Mouse (Mus musculus) lung, embryonic 15.5 days (tissue): ENCODE measurements around the gene Dstyk. TPM values are rescaled to one million over a fixed set of nuclear protein-coding genes. Genes with fewer than 3 reads are reported as not detected.

ENCODE experiments used
- ATAC-seq: fragments of 200-750 bp; cut with Nextera tagmentation; 2 replicates; pipeline ENCODE4 v1.8.0; 2017; ENCODE audit warnings: moderate number of reproducible peaks, borderline replicate concordance; ENCODE audit not compliant: low FRiP score, low TSS enrichment; ENCODE audit errors: extremely low read depth
- H3K27ac ChIP-seq: fragments of 300-500 bp; sonication (generic); 2 replicates; pipeline ENCODE4 v1.5.1; 2015; ENCODE audit warnings: moderate library complexity, mild to moderate bottlenecking, inconsistent platforms
- H3K27me3 ChIP-seq: fragments of 300-500 bp; sonication (generic); 2 replicates; pipeline ENCODE4 v1.6.1; 2015; ENCODE audit warnings: inconsistent platforms
- H3K36me3 ChIP-seq: fragments of 300-500 bp; sonication (generic); 2 replicates; pipeline ENCODE4 v1.6.1; 2015; ENCODE audit warnings: inconsistent platforms
- H3K4me1 ChIP-seq: fragments of 300-500 bp; sonication (generic); 2 replicates; pipeline ENCODE4 v1.6.1; 2015; ENCODE audit warnings: inconsistent platforms
- H3K4me2 ChIP-seq: fragments of 300-500 bp; sonication (generic); 2 replicates; pipeline ENCODE4 v1.6.1; 2015; ENCODE audit warnings: inconsistent platforms, mild to moderate bottlenecking, moderate library complexity
- H3K4me3 ChIP-seq: fragments of 300-500 bp; sonication (generic); 2 replicates; pipeline ENCODE4 v1.5.1; 2015; ENCODE audit warnings: mild to moderate bottlenecking, inconsistent platforms
- H3K9ac ChIP-seq: fragments of 300-500 bp; sonication (generic); 2 replicates; pipeline ENCODE4 v1.6.1; 2015; ENCODE audit warnings: inconsistent platforms
- H3K9me3 ChIP-seq: fragments of 300-500 bp; sonication (generic); 2 replicates; pipeline ENCODE4 v1.6.1; 2016; ENCODE audit warnings: inconsistent platforms
- WGBS: fragments of 180-500 bp; shearing (Covaris S2); methylation state at CpG from one replicate; pipeline ENCODE4 v1.1.7; 2015; 5-methylcytosine and 5-hydroxymethylcytosine counted together
- polyA plus RNA-seq: library from polyadenylated mRNA; unstranded; fragments of >200 nt; fragmentation: Nextera tagmentation; extraction: Ambion mirVana; gene quantifications from 2 replicates; pipeline ENCODE4 v1.2.1, GENCODE M21; 2015

Dstyk gene
- polyA plus RNA-seq, 1 experiment from 2014 or later: 15.4 TPM

- peak; percentile 16 for ATAC-seq
- Histone ChIP-seq H3K4me2 (peak within 1 kb of the TSS; percentile 98), H3K4me1 (peaks cover 46% of the 10 kb centered on the region), H3K36me3 (no peaks in the 10 kb centered on the region), H3K4me3 (peak within 1 kb of the TSS; percentile 85), H3K27me3 (no peaks in the 10 kb centered on the region), H3K9ac (peak within 1 kb of the TSS; percentile 86), H3K27ac (peak within 1 kb of the TSS; percentile 66), H3K9me3 (no peaks in the 10 kb centered on the region)
- under 1% methylated on average over 50 of the region's 50 CpGs for WGBS
Measured at GRCm38 (mm10) chr1:132390691-132391579, 26.4 kb upstream of the Dstyk start, which contains the start of gene Tmcc2. Gene Tmcc2, minus strand, starts transcription at chr1:132391281.

GRCm38 (mm10) chr1:132391580-132392022 is 25.8 kb upstream of the Dstyk start:
- WGBS: under 1% methylated on average over 42 of the region's 54 CpGs
- H3K4me3 ChIP-seq: peak overlapping the region; percentile 85
- peak overlapping the region; percentile 66 for H3K27ac ChIP-seq
- peak overlapping the region; percentile 98 for H3K4me2 ChIP-seq
- H3K9me3 ChIP-seq: no peaks in the 10 kb centered on the region
- peak overlapping the region; percentile 86 for H3K9ac ChIP-seq
- peak; percentile 96 for ATAC-seq
- no peaks in the 10 kb centered on the region for H3K27me3 ChIP-seq
- no peaks in the 10 kb centered on the region for H3K36me3 ChIP-seq
- peaks cover 42% of the 10 kb centered on the region for H3K4me1 ChIP-seq

GRCm38 (mm10) chr1:132392872-132393271 is 24.5 kb upstream of the Dstyk start:
- ATAC-seq: no peak
- no peaks in the 10 kb centered on the region for H3K27me3 ChIP-seq
- H3K9me3 ChIP-seq: no peaks in the 10 kb centered on the region
- WGBS: 57% methylated on average over 5 of the region's 5 CpGs
- no peaks in the 10 kb centered on the region for H3K36me3 ChIP-seq
- no peak overlapping the region for H3K4me3 ChIP-seq
- no peak overlapping the region for H3K27ac ChIP-seq
- H3K4me2 ChIP-seq: no peak overlapping the region
- H3K9ac ChIP-seq: no peak overlapping the region
- H3K4me1 ChIP-seq: peaks cover 37% of the 10 kb centered on the region

- H3K9ac ChIP-seq: no peak overlapping the region
- no peaks in the 10 kb centered on the region for H3K36me3 ChIP-seq
- H3K27ac ChIP-seq: no peak overlapping the region
- H3K27me3 ChIP-seq: no peaks in the 10 kb centered on the region
- no peak overlapping the region for H3K4me3 ChIP-seq
- no peaks in the 10 kb centered on the region for H3K9me3 ChIP-seq
- no peak for ATAC-seq
- no peak overlapping the region for H3K4me2 ChIP-seq
- 0 out of 2 replicates have a peak, but pooled peaks cover 4% of the 10 kb centered on the region for H3K4me1 ChIP-seq
- WGBS: 31% methylated on average over 2 of the region's 2 CpGs
Measured at GRCm38 (mm10) chr1:132396705-132397104, 20.6 kb upstream of the Dstyk start.

- Histone ChIP-seq H3K27me3 (no peaks in the 10 kb centered on the region), H3K36me3 (no peaks in the 10 kb centered on the region), H3K4me2 (no peak overlapping the region), H3K9me3 (no peaks in the 10 kb centered on the region), H3K4me1 (no peaks in the 10 kb centered on the region), H3K27ac (no peak overlapping the region), H3K4me3 (no peak overlapping the region), H3K9ac (no peak overlapping the region)
- 51% methylated on average over 1 of the region's 1 CpGs for WGBS
- ATAC-seq: no peak
Measured at GRCm38 (mm10) chr1:132400538-132400937, 16.8 kb upstream of the Dstyk start.

- H3K4me2 ChIP-seq: no peak overlapping the region
- WGBS: 86% methylated on average over 1 of the region's 1 CpGs
- no peaks in the 10 kb centered on the region for H3K27me3 ChIP-seq
- H3K9me3 ChIP-seq: no peaks in the 10 kb centered on the region
- no peak overlapping the region for H3K9ac ChIP-seq
- H3K4me1 ChIP-seq: no peaks in the 10 kb centered on the region
- no peak overlapping the region for H3K27ac ChIP-seq
- no peak overlapping the region for H3K4me3 ChIP-seq
- ATAC-seq: no peak
- H3K36me3 ChIP-seq: no peaks in the 10 kb centered on the region
Measured at GRCm38 (mm10) chr1:132401843-132402242, 15.5 kb upstream of the Dstyk start.

GRCm38 (mm10) chr1:132410657-132411056 is 6.7 kb upstream of the Dstyk start:
- no peaks in the 10 kb centered on the region for H3K27me3 ChIP-seq
- no peaks in the 10 kb centered on the region for H3K36me3 ChIP-seq
- WGBS: 78% methylated on average over 3 of the region's 3 CpGs
- ATAC-seq: no peak
- no peak overlapping the region for H3K27ac ChIP-seq
- H3K9ac ChIP-seq: no peak overlapping the region
- H3K4me2 ChIP-seq: no peak overlapping the region
- H3K4me1 ChIP-seq: no peaks in the 10 kb centered on the region
- no peak overlapping the region for H3K4me3 ChIP-seq
- H3K9me3 ChIP-seq: no peaks in the 10 kb centered on the region

- H3K4me1 ChIP-seq: peaks cover 19% of the 10 kb centered on the region
- H3K27me3 ChIP-seq: no peaks in the 10 kb centered on the region
- 54% methylated on average over 8 of the region's 8 CpGs for WGBS
- no peak overlapping the region for H3K27ac ChIP-seq
- ATAC-seq: no peak
- no peaks in the 10 kb centered on the region for H3K36me3 ChIP-seq
- H3K9ac ChIP-seq: no peak overlapping the region
- H3K4me2 ChIP-seq: peak overlapping the region; percentile 60
- H3K9me3 ChIP-seq: no peaks in the 10 kb centered on the region
- no peak overlapping the region for H3K4me3 ChIP-seq
Measured at GRCm38 (mm10) chr1:132416244-132416942, 962 bp upstream of the Dstyk start.

GRCm38 (mm10) chr1:132416943-132417290 is 438 bp upstream of the Dstyk start:
- Histone ChIP-seq H3K27ac (peak overlapping the region; percentile 92), H3K4me3 (peak overlapping the region; percentile 65), H3K9ac (peak overlapping the region; percentile 75), H3K27me3 (no peaks in the 10 kb centered on the region), H3K4me1 (peaks cover 19% of the 10 kb centered on the region), H3K9me3 (no peaks in the 10 kb centered on the region), H3K36me3 (no peaks in the 10 kb centered on the region), H3K4me2 (peak overlapping the region; percentile 60)
- WGBS: 9% methylated on average over 6 of the region's 6 CpGs
- ATAC-seq: no peak

- no peak overlapping the region for H3K9ac ChIP-seq
- H3K4me2 ChIP-seq: no peak overlapping the region
- peaks cover 19% of the 10 kb centered on the region for H3K4me1 ChIP-seq
- no peaks in the 10 kb centered on the region for H3K27me3 ChIP-seq
- no peak for ATAC-seq
- H3K36me3 ChIP-seq: no peaks in the 10 kb centered on the region; the same call in 1 of the 2 replicates
- H3K27ac ChIP-seq: no peak overlapping the region
- H3K9me3 ChIP-seq: no peaks in the 10 kb centered on the region
- no peak overlapping the region for H3K4me3 ChIP-seq
- 68% methylated on average over 2 of the region's 2 CpGs for WGBS
Measured at GRCm38 (mm10) chr1:132420206-132420605, 2.9 kb downstream of the Dstyk start.

GRCm38 (mm10) chr1:132420662-132421061 is 3.3 kb downstream of the Dstyk start:
- H3K9ac ChIP-seq: no peak overlapping the region
- H3K4me3 ChIP-seq: no peak overlapping the region
- no peak for ATAC-seq
- H3K27ac ChIP-seq: no peak overlapping the region
- no peak overlapping the region for H3K4me2 ChIP-seq
- H3K4me1 ChIP-seq: peaks cover 19% of the 10 kb centered on the region
- no peaks in the 10 kb centered on the region for H3K9me3 ChIP-seq
- H3K36me3 ChIP-seq: no peaks in the 10 kb centered on the region; the same call in 1 of the 2 replicates
- 86% methylated on average over 7 of the region's 7 CpGs for WGBS
- H3K27me3 ChIP-seq: no peaks in the 10 kb centered on the region
